Mouse (Mus musculus) kidney, adult 8-10 months (tissue): ENCODE measurements at regions not wholly inside any gene's neighbourhood (a gene's known extent, or its start where the extent isn't known, plus 50 kb on each side); places are given as distances from the start of the nearest gene placed in this dataset.

Source experiments
- DNase-seq, 2 experiments: peaks; one replicate each; pipeline ENCODE4 v3.0.0; 2022

DNA sequence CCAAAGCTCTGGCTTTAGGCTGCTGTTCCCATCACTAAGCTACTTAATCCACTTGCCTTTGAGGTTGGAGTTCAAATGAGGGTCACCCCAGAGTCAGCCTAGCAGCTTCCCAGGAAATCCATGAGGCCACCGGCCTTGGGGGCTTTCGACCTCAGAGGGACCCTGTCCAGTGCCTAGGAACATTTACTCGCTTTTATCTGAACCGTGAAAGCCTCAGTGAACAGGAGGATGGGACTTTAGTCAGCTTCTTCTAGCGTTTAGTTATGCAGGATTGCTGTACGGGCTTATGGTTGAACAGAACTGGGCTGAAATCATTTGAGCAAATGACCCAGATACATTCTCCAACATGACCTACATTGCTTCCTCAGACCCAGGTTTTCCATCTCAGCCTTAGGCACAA is 174.9 kb downstream of the Parm1 start:
- no peak for DNase-seq

DNA sequence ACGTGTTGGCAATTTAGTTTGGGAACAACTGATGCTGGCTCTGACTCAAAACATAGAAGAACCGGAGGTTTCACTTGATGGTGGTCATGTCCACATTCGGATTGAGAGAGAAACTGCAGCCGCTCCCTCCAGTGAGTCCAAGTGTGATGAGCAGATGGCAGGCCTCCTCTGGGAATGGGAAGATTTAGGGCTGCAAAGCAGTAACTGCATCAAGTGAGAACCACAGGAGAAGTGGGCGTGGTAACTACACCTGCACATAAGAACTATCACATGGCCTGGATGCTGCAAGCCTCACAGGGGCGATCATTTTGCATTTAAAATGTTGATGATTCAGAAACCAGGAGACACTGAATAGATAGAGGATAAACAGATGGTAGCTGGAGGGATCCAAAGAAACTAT is 161.3 kb downstream of the Parm1 start:
- no peak for DNase-seq
